Mouse (Mus musculus) embryo, embryonic 11.5 days (tissue): ENCODE data around the gene Etnk2.

ENCODE experiments used
- DNase-seq: peaks from one replicate; pipeline ENCODE4 v3.0.0-alpha.2; 2012; ENCODE audit warnings: low read depth, low spot score

Gene Etnk2

DNA sequence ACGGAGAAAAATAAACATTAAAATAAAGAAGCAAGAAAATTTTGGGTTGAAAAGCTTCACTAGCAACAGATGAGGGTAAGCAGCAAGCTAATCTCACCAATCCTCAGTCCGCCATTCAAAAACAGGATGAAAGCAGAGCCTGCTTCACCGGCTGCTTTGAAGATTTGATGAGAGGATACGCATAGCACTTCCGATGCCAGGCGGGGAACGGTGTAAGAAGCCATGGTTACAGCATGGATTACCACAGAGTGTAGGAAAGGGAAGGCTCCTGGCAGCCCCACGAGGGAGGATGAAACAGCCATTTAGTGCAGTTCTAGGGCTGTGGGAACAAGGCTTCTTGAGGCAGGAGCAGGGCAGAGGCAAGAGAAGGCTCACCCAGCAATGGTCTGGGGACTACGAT lies 11.6 kb upstream of the Etnk2 start:
- DNase-seq, result no peak

DNA sequence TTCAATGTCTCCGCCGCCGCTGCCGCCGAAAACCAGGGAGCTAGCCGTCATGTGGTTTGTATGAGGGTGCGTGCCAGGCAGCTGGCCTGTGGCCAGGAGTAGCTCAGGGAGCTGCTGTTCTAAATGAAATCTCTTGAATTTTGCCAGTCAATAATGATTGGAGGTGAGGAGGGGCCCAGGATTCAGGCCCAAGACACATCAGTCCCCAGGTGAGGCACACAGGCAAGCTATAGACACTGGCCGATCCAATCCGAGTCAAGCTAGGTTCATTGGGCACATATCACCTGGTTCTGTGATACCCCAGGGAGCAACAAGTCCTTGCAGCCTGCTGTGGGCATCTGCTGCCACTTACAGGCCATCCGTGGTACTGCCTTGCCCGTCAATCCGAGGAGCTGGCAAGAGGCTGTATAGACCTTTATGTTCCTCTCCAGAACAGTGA lies 10.0 kb upstream of the Etnk2 start:
- DNase-seq, result peak; percentile 61

DNA sequence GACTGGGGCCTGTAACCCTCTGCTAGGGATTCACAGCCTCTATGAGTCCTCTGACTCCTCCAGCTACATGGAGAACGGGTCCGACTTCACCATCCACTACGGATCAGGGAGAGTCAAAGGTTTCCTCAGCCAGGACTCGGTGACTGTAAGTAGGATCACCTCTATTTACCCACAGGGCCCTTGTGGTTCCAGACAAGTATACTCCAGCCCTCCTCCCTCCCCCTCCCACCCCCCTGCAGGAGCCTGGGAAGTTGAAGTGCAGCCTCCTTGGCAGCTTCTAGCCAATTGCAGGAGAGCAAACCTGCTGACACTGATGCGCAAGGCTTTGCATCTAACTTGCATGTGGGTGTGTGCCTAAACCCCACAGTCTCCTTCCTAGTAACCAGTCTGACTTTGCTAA lies 7.9 kb upstream of the Etnk2 start:
- DNase-seq, result no peak

DNA sequence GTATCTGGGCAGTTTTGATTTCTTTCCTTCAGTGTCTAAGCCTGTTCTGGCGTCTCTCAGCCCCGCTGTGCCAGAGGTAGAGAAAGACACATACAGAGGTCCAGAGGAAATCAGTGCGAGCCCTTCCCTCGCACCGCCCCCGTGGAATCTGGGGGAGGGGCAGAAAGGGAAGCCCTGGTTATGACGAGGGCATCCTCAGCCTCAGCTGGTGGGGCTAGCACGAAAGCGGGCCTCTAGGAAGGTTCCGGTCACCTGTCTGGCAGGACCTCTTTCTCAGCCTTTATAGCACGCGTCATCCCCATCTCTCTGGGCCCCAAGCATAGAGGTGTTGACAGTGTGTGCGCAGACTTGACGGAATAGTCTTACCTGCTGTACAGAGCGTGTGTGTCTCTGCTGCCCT lies 7.5 kb upstream of the Etnk2 start:
- DNase-seq, result no peak

DNA sequence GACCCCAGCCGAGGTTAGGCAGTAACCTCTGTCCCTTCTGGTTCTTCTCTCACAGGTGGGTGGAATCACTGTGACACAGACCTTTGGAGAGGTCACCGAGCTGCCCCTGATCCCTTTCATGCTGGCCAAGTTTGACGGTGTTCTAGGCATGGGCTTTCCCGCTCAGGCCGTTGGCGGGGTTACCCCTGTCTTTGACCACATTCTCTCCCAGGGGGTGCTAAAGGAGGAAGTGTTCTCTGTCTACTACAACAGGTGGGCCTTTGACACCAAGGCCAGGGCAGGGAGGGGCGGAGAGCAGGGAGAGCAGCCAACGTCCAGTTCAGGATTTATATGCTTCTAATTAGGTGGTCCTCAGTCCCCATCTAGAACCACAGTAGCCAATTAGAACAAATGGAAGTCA lies 7.0 kb upstream of the Etnk2 start:
- no peak for DNase-seq

DNA sequence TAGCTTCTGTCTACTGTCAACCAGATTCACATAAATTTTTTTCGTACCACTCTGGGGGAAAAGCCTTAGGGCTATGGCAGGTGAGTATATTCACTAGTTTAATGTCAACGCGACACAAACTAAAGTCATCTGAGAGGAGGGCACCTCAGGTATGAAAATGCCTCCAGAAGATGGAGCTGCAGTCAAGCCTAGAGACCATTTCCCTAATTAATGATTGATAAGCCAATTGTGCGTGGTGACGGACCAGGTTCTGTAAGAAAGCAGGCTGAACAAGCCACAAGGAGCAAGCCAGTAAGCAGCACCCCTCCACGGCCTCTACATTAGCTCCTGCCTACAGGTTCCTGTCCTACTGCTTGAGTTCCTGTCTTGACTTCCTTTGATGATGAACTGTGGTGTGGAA lies 2.4 kb upstream of the Etnk2 start:
- no peak for DNase-seq

DNA sequence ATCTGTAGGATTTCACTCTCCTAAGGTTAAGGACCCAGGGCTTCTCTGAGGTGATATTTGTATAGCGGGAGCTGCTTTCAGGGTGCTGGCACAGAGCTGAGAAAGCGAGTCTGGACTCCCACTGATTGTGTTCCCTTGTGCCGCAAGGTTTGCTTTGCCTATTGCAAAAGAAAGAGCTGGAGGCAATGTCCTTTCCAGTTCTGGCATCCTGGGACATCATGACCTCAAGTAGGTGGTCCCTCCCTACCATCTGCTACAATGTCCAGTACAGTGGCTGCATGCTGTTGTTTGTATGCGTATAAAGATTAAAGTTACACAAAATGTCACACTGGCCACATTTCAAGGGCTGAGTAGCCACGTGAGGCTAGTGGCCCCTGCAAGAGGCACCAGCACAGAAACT lies 1.3 kb upstream of the Etnk2 start:
- no peak for DNase-seq

DNA sequence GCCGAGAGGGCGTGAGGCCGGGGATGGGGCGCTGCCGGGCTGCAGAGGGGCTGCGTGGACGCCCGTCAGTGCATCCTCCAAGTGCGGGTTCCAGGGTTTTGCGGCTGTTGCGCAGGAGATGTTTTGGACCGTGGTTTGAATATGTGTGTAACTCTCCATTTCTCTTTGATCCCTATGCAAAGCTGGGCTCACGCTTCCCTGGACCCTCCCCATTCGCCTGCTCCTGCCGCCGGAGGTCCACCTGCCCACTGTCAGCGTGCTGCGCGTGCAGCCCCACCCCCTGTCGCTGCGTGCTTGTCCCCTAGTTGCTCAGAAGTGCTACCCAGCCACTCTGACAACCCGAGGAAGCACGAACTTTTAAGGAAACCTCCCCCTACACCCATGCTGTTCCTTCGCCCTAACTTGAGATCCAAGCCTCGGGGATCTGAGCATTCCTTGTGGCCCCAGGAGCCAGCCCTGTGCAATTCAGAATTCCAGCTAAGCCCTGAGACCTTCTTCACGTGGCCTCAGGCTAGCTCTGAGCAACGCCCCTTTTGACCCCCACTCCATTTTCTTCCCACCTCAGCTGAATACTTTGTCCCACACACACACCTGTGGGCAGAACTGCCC lies 754 bp downstream of the Etnk2 start:
- DNase-seq, result no peak

DNA sequence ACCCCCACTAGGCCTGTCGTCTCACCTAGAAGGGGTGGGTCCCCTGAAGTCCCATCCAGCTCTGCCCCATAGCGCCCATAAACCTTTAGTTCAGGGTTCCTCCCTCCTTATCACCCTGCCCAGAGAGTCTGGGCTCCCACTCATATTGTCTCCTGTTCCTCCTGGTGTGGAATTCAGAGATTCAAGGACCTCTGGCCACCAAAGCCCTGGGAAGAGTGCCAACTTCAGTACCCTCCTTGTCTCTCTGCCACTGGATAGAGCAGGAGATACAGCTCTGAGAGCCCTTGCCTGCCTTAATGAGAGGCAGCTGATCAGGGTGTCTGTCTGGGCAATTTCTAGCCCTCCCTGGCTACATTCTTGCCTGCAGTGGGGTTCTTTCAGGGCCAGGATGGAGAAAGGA lies 1.5 kb downstream of the Etnk2 start:
- no peak for DNase-seq

DNA sequence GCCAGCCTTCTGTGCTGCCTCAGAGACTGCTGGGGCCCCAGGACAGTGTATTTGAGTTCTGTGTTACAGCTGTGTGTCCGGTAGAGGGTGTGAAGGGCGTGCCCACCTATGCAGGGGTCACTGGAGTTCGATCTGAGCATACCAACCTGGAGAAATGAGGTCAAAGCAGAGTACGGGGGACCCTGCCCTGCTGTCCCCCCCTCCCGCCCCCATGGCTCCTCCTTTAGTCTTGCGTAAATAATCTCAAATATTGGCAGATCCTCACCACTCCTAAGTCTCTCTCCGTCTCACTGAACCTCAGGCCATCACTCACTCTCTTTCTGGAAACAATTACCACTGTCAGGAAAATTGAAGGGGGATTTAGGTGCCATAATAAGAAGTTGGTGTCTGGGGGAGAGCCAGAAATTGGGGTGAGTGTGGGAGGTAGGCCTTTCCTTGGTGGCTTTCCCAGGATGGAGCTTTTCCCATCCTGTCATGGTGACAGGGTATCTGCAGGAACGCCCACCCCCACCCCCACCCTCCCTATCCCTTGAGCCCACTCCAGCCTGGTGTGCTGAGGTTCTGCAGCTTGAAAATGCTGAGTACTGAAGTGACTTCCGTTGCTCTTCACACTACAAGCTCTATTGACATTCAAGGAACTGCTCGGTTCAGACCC lies 3.7 kb downstream of the Etnk2 start:
- no peak for DNase-seq

DNA sequence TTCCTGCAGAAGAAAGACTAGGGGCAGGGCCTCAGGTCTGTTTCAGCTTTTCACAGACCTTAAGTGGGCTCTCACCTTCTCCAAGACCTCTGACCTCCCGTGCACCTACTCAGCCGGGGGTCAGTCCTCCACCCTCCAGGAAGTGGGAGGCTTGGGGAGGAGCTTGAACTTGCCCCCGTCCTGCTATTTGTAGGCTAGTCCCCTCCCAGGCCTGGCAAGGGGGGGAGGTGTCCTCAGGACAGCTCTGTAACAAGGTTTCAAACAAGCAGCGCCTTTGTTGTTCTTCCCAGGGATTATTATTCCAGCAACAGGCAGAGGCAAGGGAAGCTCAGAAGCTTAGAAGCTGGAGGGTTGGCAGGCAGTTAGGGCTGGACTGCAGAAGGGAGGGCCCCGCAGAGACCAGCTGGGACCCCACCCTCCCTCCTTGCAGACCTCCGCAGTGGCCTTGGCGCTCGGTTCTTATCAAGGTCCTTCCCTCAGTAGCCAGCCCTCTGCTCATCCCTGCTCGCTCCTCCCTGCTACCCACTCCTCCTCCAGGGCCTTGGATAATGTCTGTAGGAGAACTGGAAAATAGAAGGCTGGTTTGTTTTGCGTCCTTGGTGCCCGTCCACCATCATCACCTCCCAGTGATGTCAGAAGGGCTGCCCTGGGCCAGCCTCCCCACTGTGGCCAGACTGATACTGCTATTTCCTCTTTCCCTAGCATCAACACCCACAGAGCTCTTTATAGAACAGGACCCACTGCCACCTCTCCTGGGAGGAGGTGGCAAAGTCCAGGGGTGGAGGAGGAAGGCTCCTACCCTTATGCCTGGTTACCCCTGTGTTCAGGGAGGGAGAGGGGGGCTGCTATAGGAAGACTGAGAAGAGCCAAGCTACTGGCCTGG lies 4.5 kb downstream of the Etnk2 start:
- no peak for DNase-seq

DNA sequence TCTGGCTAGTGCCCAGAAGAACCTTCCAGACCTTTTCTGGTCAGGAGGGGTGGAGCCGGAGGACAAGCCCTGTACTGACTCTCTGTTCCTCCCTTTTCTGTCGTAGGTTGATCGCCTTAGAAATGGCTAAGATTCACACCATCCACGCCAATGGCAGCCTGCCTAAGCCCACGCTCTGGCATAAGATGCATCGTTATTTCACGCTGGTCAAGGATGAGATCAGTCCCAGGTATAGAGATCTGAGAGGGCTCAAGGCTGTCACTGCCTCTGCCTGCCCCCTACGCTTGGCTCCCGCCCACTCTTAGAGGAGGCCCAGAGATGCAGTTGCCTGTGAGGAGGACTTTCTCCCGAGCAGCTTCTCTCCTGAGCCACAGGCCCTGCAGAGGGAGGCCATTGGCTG lies 5.3 kb downstream of the Etnk2 start:
- DNase-seq, result no peak

DNA sequence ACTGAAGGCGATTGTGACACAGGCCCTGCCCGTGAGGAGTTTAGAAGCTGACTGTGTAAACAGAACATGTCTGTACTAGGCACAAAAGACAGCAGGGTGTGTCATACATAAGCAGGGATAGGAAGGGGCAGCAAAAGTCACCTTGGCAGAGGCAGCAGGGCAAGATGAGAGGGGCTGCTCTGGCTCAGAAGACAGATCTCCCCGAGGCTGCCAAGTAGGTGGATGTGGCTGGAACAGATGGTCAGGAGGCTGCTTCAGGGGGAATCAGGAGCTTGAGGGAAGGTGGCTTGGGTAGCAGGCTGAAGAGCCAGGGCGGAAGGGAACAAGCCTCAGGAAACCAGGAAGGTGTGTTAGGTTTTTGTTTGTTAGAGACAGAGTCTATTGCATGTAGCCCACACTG lies 7.0 kb downstream of the Etnk2 start:
- no peak for DNase-seq

DNA sequence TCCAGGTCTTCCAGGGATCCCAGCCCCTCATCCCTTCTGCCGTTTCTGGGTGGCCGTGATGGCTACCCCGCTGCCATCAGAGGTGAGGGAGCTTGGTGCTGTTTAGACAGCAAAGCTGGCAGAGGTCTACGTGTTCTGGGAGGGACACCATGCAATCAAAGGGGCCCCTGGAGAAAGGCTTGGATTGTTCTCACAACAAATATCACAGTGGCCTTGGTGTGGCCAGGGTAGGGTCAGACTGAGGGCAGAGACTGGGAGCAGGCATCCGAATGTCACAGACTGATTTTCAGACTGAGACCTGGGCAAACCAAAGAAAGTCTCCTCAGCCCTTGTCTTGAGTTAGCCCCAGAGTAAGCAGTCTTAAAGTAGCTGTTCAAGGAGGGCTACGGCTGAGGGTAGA lies 8.1 kb downstream of the Etnk2 start:
- no peak for DNase-seq

DNA sequence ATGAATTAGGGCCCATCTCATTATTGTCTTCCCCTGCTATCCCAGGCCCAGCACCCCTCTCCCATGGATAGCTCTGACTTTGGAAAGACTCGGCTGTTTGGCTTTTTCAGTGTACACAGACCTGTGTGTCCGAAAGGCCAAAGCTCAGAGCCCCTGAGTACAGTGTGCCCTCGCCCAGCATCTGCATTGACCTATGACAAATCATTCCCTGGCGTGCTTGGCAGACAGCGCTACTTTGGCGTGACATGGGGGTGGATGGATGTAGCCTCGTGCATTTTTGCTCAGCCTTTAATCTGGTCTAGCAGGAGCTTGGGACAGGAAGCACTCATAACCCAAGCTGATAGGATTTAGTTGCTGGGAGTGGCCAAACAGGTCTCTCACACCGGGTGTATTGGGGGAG lies 8.7 kb downstream of the Etnk2 start:
- DNase-seq, result no peak

DNA sequence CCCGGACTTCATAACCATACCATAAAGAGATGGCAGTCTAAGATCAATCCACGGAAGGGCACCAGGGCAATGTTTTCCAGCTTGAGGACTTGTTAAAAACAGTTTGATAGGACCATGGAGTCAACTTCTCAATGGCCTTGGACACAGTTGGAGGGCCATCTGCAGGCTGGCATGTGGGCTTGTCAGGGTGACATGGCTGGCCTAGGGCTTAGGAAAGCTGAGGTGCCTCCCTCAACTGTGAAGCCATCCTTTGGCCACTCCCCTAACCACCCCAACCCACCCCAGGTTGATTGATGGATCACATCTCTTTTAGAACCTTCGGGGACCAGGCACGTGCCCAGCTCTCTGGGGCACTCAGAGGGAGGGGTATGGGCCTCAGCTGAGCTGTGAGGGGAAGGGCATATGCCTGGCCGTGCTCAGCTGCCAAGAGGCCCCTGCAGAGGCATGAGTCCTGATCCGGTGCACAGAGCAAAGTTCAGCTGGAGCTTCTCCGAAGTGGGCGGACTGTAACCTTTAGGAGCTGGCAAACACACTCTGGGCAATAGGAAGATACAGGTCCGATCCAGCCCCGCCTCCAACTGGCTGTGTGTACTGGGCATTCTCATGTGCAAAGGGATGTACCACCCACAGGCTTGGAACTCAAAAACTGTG lies 12.4 kb downstream of the Etnk2 start:
- DNase-seq, result no peak

DNA sequence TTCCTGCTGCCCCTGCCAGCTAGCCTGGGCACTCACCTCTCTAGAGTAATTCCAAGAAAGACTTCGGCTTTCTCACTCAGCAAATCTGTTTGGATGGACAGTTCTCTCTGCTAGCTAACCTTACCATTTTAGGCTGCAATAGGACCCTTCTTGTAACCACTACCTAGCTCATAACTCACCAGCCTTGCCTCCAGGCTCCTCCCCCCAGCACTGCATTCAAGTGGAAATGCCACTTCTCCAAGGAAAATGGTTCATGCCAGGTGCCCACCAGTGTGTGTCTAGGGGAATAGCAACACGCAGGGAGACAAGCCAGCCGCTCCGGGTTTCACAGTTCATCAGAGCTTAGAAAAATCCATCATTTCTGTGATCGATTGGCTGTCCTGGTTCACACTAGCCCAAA lies 14.2 kb downstream of the Etnk2 start:
- no peak for DNase-seq

DNA sequence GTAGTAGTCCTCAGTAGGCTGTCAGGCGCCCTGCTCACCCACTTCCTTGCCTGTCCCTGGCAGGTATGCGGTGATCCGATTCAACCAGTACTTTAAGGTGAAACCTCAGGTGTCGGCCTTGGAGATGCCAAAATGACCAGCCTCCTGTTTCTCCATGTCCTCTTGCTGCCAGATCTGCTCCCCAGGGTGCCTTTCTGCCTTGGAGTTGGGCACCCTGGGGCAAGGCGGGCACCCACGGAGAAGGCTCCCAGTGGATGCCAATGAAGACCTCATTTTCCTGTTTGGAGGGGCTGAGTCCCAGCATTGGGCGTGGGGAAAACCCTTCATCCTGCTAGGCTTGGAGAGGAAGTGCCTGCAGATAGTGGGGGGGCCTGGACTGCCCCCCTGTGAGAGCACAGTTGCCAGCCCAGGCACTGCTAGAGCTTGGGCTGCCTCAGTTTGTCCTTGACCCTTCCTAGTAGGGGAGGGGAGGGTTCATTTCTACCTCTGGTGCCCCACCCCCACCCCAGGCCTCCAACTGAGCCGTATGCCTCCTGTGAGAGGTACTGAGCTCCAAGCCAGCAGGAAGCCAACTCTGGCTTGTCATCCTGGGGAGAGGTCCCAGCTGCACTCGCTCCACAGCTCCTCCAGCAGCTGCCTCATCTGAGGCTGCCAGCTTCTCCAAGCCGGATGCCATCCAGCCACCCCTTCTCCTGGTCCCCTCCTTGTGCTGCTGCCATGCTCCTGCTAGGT lies 16.0 kb downstream of the Etnk2 start:
- no peak for DNase-seq

DNA sequence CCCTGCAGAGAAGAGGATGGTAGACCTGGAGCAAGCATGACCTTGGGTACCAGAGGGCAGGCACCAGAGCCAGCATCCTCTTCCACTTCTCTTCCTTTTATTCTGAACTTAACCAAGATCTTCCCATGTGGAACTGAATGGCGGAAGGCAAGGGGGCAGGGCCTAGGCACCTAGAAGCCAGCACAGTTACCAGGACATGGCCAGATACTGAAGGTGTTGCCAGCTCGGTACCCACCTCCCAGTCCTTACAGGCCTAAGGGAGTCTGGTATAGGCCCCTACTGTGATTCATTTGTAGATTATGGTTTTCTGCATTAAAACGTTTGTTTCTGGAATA lies 16.6 kb downstream of the Etnk2 start:
- no peak for DNase-seq

DNA sequence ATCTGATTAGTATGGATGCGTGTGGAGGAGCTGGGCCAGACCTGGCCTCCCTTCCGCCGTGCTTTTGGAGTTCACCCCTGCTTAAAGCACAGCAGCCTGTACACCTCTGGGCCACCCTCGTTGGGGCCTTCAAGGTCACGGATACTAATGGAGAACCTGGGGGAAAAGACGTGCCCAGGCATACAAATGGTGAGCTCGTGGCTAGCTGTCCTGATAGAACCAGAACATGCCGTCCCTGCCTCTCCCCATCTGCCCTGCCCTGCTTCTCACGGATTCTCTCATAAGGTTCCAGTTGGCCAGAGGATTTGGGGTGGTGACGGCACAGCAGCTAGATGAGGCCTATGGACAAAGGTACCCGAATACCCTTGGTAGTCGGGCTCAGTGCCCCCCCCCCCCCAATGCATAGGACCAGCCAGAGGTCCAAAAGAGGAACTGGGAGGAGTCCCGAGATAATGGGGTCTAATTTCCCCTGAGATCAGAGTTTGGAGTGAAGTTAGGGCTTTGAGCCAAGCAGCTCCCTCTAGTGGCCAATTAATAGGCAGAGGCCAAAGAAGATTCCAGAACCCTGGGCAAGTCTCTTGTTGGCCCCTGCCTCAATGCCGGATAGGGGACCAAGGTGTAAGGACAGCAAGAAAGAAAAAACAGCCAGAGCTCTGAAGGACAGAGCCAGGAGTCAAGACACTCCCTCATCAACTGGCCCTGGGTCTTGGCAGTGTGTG lies 17.1 kb downstream of the Etnk2 start:
- no peak for DNase-seq

DNA sequence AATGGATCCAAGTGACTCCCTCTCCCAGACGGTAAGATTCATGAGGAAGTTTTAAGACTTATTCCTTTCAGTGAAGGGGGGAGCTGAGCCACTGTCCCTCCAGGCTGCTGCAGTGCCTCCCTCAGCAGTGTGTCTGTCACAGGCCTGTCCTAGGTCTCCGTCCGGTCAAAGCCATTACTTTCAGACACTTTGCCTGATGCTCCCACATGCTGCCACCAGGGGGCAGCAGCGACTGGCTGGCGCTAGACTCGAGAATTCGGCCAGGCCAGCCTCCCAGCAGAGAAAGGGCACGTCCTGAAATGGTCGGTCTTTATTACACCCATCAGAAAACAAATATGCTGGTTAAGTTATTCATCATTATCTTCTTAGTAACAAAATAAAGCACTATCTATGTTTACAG lies 18.6 kb downstream of the Etnk2 start:
- DNase-seq, result peak; percentile 78
